Mouse (Mus musculus) megakaryocyte, embryonic 14.5 days (primary cell): Measurements from ENCODE around the gene Gm20388.

Experiments used
- FLI1 ChIP-seq: IDR thresholded peaks from 2 replicates; pipeline ENCODE4 v1.6.1; 2012; ENCODE audit warnings: low read length, inconsistent platforms, mixed read lengths
- GATA1 ChIP-seq: IDR thresholded peaks from 3 replicates; pipeline ENCODE4 v1.6.1; 2012; ENCODE audit warnings: mixed read lengths, low read length, inconsistent platforms, borderline replicate concordance

- no peak for TF ChIP-seq FLI1
- TF ChIP-seq GATA1: no peak
These were observed 48.8 kb upstream of the Gm20388 start, which contains the start of gene Klhl36 for GRCm38 (mm10) chr8:119861706-119862389.
